Mouse (Mus musculus) CH12.LX (cell line): ENCODE results near the gene Slco4c1.

Experiments
- CHD1 ChIP-seq: IDR thresholded peaks from 2 replicates; pipeline ENCODE4 v1.6.1; 2012; ENCODE audit warnings: low read depth, low read length, improper control_type of control experiment, inconsistent platforms
- CTCF ChIP-seq, 2 experiments: IDR thresholded peaks in 1 of 2; conservative IDR thresholded peaks in 1 of 2; 2 replicates each; pipeline ENCODE4 v1.5.1; 2011 to 2012; ENCODE audit warnings: low read depth in 2 of 2, low read length in 2 of 2, improper control_type of control experiment in 1 of 2, inconsistent platforms in 1 of 2, mild to moderate bottlenecking in 1 of 2, moderate library complexity in 1 of 2
- ELF1 ChIP-seq: IDR thresholded peaks from 2 replicates; pipeline ENCODE4 v1.6.1; 2014; ENCODE audit warnings: low read depth, mild to moderate bottlenecking, inconsistent platforms, low read length, improper control_type of control experiment
- MAFK ChIP-seq: IDR thresholded peaks from 2 replicates; pipeline ENCODE4 v1.6.1; 2011; ENCODE audit warnings: low read length, improper control_type of control experiment; ENCODE audit not compliant: insufficient replicate concordance
- NELFE ChIP-seq: IDR thresholded peaks from 2 replicates; pipeline ENCODE4 v1.6.1; 2011; ENCODE audit warnings: low read depth, low read length, improper control_type of control experiment
- POLR2A ChIP-seq: IDR thresholded peaks from 2 replicates; pipeline ENCODE4 v1.6.1; 2011; ENCODE audit warnings: low read depth, mild to moderate bottlenecking, improper control_type of control experiment, low read length
- RCOR1 ChIP-seq: conservative IDR thresholded peaks from 2 replicates; pipeline ENCODE4 v1.6.1; 2012; ENCODE audit warnings: low read depth, mild to moderate bottlenecking, inconsistent platforms, low read length, improper control_type of control experiment
- TCF12 ChIP-seq: IDR thresholded peaks from 2 replicates; pipeline ENCODE4 v1.6.1; 2014; ENCODE audit warnings: low read depth, mild to moderate bottlenecking, inconsistent platforms, low read length, improper control_type of control experiment

DNA sequence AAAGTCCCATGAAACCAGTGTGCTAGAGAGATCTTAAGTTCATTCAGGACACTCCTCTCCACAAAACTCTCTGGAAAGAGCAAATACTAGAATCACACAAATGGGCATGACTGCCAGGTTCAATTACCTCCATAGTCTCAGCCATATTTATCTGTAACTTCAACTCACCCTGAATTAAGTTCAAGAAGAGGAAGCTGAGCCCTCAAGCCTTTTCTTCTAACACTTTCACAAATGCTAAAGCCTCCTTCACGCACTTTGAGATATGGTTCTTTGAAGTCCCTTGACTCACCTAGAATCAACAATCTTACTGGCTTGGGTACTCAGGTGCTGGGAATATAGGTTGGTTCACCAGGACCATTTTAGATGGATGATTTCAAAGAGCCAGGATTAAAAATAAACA is 3.2 kb downstream of the Slco4c1 start:
- TF ChIP-seq CTCF (conservative IDR thresholded peaks at IDR 0.05 in 1 of 2, IDR thresholded peaks at IDR 0.05 in 1 of 2; ENCODE audit: low read depth in 2 of 2, low read length in 2 of 2) (no peak), CHD1 (no peak), MAFK (no peak), POLR2A (no peak), RCOR1 (no peak), NELFE (no peak), ELF1 (no peak), TCF12 (no peak)
